Comparison of ENCODE assay signal across 22 mouse cellular contexts in the genomic region with DNA sequence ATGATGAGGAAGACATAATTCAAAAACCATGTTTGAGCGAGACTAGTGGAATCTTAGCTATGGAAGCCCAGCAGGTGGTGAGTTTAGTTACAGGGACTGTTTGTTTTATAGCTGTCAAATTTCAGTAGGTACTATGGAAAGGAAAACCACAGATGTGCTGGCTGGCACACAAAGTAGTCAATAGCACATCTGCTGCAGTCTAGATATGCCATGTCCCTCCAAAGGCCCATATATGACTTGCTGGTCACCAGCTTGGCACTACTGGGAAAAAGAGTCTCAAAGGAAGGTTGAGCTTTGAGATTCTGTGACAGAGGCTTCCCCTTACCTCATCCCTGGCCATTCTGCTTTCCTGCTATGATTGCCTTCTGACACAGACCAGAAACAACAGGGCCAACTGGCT.
"Had no signal": no experiment of that assay in that cellular context is flagged by ENCODE, and none has a peak within 500 bp of the region (broad histone marks: within the 10 kb centered on the region; RNA-seq: fewer than 3 reads in every experiment).

No protein-coding gene starts in this region.

- DNase-seq: kidney, adult 18-20 months; kidney, adult 9 months; kidney, postnatal 25 days; layer of hippocampus, adult 9-11 months; liver; lung, adult 18-20 months; lung, postnatal 10 days; right cerebral cortex, postnatal 25 days; spleen, adult 18-20 months had no signal

- H3K4me1 ChIP-seq: limb, embryonic 13.5 days; liver, embryonic 12.5 days; liver, embryonic 15.5 days; lung, embryonic 15.5 days; neural tube, embryonic 12.5 days; neural tube, embryonic 15.5 days; stomach, embryonic 15.5 days had no signal

- H3K27me3 ChIP-seq: limb, embryonic 13.5 days; liver, embryonic 12.5 days; liver, embryonic 15.5 days; lung, embryonic 15.5 days; midbrain, embryonic 13.5 days; neural tube, embryonic 12.5 days; neural tube, embryonic 15.5 days; stomach, embryonic 15.5 days had no signal

- H3K27ac ChIP-seq: kidney, postnatal 0 days; layer of hippocampus, adult 2 months; limb, embryonic 10.5 days; limb, embryonic 13.5 days; liver, embryonic 12.5 days; liver, embryonic 15.5 days; lung, embryonic 15.5 days; midbrain, embryonic 13.5 days; neural tube, embryonic 12.5 days; neural tube, embryonic 15.5 days; stomach, embryonic 15.5 days had no signal

- H3K36me3 ChIP-seq: limb, embryonic 10.5 days; liver, embryonic 12.5 days; liver, embryonic 15.5 days; lung, embryonic 15.5 days; midbrain, embryonic 13.5 days; neural tube, embryonic 12.5 days; stomach, embryonic 15.5 days had no signal

- ATAC-seq: inflammation-experienced regulatory T-cells, adult 6 months; intestine, embryonic 16.5 days; liver, embryonic 12.5 days; midbrain, embryonic 13.5 days had no signal

- H3K4me2 ChIP-seq: limb, embryonic 13.5 days; liver, embryonic 12.5 days; liver, embryonic 15.5 days; lung, embryonic 15.5 days; midbrain, embryonic 13.5 days; neural tube, embryonic 12.5 days; neural tube, embryonic 15.5 days; stomach, embryonic 15.5 days had no signal

- H3K4me3 ChIP-seq: layer of hippocampus, adult 2 months; limb, embryonic 10.5 days; limb, embryonic 13.5 days; liver, embryonic 12.5 days; liver, embryonic 15.5 days; lung, embryonic 15.5 days; midbrain, embryonic 13.5 days; neural tube, embryonic 12.5 days; neural tube, embryonic 15.5 days; stomach, embryonic 15.5 days had no signal

- H3K9ac ChIP-seq: limb, embryonic 13.5 days; liver, embryonic 12.5 days; liver, embryonic 15.5 days; lung, embryonic 15.5 days; midbrain, embryonic 13.5 days; neural tube, embryonic 12.5 days; neural tube, embryonic 15.5 days; stomach, embryonic 15.5 days had no signal

- H3K9me3 ChIP-seq: limb, embryonic 10.5 days; limb, embryonic 13.5 days; liver, embryonic 12.5 days; liver, embryonic 15.5 days; lung, embryonic 15.5 days; midbrain, embryonic 13.5 days; neural tube, embryonic 12.5 days; neural tube, embryonic 15.5 days; stomach, embryonic 15.5 days had no signal
